Mouse (Mus musculus): Measurements from ENCODE around the gene Spdye4b.

The Spdye4b gene

GRCm38 (mm10) chr5:143220996-143221395 lies 40.2 kb downstream of the Spdye4b start:
- no peak for DNase-seq (ENCODE audit: low spot score)

- DNase-seq (ENCODE audit: low spot score) = no peak
These were observed 41.5 kb downstream of the Spdye4b start for GRCm38 (mm10) chr5:143222287-143222686.

GRCm38 (mm10) chr5:143226790-143227189 lies 46.0 kb downstream of the Spdye4b start, which contains the start of gene Spdye4a:
Gene Spdye4a, minus strand, starts transcription at chr5:143226890.
- DNase-seq (ENCODE audit: low spot score) = no peak

GRCm38 (mm10) chr5:143235028-143235693 lies 54.3 kb downstream of the Spdye4b start, which contains the start of gene Zfp12:
Gene Zfp12, plus strand, starts transcription at chr5:143235163.
- peak; percentile 95 for DNase-seq (ENCODE audit: low spot score)

- no peak for DNase-seq (ENCODE audit: low spot score)
These were observed 55.2 kb downstream of the Spdye4b start for GRCm38 (mm10) chr5:143236036-143236435.

GRCm38 (mm10) chr5:143244926-143245325 lies 64.1 kb downstream of the Spdye4b start:
- no peak for DNase-seq (ENCODE audit: low spot score)

GRCm38 (mm10) chr5:143252039-143252438 lies 71.2 kb downstream of the Spdye4b start:
- no peak for DNase-seq (ENCODE audit: low spot score)

- DNase-seq (ENCODE audit: low spot score) = no peak
These were observed 72.0 kb downstream of the Spdye4b start for GRCm38 (mm10) chr5:143252791-143253185.

- DNase-seq (ENCODE audit: low spot score) = no peak
These were observed 72.5 kb downstream of the Spdye4b start for GRCm38 (mm10) chr5:143253186-143253880.

- DNase-seq (ENCODE audit: low spot score) = no peak
These were observed 73.2 kb downstream of the Spdye4b start for GRCm38 (mm10) chr5:143253881-143254486.

Measured in layer of hippocampus, adult 11-12 months (tissue).